Mouse (Mus musculus) natural killer cell, adult 2 months (primary cell): ENCODE data around the gene Fut1.

Experiments used
- DNase-seq, 2 experiments: peaks; one replicate each; pipeline ENCODE4 v3.0.0; 2022; ENCODE audit warnings: low spot score in 2 of 2

The Fut1 gene

DNA sequence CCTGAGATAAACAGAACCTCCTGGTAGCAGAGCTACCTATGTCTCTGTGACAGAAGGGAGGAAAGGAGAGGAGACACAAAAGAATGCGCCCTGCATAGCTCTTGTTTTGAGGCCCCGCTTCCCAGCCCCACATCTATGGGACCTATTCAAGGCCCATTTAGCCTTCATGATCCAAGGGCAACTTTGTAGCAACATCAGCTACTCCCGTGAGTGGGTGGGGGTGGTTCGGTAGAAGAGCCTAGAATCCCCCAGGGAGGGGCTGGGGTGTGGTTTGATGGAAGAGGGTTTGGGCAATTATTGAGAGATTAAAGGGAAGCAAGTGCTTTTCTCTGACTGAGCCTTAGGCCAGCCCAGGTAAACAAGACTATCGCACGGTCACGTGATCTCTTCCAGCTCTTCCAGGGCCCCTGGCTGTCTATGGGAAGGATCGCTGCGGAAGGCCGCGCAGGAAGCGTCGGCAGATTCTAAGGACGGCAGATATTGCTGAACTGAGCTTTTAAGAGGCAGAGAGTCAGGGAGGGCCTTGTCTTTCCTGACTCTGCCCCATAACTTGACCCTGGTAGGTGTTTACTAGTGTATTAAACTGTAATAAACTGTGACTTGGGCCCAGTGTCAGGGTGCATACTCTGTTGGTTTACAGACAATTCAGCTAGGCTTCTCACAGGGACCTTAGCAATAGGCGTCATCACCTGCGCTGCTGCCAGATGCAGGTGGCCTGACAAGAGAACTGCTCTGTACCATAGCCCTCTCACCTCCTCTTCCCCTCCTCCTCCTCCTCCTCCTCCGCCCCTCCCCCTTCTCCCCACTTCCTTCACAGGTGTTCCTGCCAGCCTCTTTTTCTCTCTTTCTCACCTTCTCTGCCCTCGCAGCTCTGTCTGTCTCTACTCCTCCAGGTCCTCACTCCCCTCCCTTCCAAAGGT, 17.9 kb upstream of the Fut1 start:
- no peak for DNase-seq

DNA sequence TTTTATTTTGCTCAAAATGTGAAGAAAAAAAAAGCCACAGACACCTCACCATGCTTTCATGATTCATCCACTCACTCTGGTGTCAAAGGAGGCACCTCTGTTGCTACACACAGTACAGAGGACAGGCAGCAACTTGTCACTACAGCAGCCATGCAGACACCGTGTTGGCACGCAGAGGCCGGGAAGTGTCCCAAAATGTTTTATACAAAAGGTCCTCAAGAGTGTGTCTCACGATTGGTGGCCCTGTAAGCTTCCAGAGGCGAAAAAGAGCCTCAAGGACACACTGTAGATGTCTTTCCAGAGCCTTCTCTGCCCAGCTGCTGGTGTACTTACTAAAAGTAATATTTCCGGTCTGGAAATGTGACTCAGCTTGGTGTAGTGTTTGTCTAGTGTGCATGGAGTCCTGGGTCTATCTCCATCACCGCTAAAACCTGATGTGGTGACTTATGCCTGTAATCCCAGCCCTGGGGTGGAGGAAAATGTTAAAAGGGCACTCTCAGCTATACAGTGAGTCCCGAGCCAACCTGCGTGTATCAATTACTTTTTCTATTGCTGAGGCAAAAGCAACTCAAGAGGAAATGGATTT, 11.3 kb upstream of the Fut1 start:
- DNase-seq = no peak

- no peak for DNase-seq
Observed at GRCm38 (mm10) chr7:45609511-45609910, 7.6 kb upstream of the Fut1 start.

DNA sequence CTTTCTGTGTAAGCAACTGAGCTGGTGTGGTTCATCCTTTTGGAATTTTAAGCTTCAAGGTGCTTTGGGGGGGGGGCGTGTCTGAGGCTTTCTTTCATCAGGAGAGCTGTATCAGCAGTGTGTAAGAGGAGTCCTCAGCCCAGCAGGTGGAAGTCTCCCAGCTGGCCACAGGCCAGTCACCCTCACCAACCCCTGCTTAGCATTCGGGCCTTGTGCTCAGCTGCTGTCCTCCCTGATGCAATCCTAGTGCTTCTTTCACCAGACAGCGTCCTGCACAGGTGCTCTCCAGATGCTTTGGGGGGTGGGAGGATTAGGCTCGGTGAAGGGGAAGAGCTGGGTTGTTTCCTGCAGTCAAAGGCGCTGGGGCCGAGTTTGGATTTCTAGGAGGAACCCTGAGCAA, 812 bp upstream of the Fut1 start:
- no peak for DNase-seq

DNA sequence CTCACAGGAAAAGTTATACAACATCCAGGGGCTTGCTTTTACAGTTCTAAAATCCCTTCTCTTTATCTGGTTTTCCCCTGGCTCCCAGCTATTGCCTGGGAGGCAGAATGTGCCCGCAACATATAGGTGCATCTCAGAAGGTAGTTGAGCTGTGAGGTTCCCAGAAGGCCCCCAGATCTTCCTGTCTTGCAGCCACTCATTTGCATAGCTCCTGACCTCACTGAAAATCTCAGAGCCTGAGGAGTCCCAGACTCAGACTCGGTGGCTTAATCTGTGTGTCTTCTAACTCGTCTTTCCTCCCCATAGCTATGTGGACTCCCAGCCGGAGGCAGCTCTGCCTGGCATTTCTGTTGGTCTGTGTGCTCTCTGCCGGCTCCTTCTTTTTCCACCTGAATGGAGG, 1.2 kb downstream of the Fut1 start:
- DNase-seq = no peak

DNA sequence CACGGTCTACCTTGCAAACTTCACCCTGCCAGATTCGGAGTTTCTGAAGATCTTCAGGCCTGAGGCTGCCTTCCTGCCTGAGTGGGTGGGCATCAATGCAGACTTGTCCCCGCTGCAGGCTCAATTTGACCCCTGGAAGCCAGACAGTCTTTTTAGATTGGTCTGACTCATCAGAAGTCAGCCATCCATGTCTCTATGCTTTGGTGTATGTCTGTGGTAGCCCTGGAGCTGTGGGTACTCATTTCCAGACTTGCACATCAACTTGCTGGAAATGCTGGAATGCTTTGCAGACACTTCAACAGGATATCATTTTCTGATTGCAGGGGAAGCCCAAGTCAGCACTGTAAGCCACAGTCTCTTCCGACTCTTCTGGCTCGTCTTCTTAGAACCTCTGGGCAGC, 2.5 kb downstream of the Fut1 start:
- no peak for DNase-seq

DNA sequence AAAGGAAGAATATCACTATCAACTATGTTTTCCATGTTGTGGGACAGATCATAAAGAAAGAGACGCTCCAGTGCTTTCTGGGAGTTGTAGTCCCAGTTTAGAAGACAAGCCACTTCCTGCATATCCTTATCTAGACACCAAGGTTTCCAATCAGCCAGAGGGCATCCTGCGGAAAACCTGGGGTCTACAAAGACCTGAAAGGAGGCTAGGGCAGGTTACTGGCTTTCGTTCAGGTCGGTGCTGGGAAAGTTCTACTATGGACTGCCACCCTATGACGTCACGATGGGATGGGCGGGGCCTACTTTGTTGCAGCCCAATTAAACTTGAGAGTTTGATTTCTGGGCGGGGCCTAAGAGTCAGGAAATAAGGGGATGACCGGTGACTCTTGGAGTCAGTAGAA, 4.4 kb downstream of the Fut1 start, which contains the start of gene Izumo1:
TSS of gene Izumo1 (plus strand) at position 369 of the 400 bp plus-strand sequence.
- peak in 1 of 2 experiments; percentile 22 for DNase-seq

DNA sequence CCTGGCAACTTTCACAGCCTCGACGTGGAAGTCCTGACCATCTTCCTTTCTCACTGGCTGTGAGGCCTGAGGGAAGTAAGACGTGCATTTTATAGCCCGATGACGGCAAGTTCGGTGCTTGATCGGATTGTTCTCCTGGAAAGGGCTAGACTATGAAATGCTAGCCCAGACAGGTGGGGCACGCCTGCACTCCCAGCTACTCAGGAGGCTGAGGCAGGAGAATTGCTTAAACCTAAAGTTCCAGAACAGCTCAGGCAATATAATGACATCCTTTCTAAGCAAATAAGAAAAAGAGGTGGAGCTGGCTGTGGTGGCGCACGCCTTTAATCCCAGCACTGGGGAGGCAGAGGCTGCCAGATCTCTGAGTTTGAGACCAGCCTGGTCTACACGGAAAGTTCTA, 6.4 kb downstream of the Fut1 start:
- DNase-seq = no peak

DNA sequence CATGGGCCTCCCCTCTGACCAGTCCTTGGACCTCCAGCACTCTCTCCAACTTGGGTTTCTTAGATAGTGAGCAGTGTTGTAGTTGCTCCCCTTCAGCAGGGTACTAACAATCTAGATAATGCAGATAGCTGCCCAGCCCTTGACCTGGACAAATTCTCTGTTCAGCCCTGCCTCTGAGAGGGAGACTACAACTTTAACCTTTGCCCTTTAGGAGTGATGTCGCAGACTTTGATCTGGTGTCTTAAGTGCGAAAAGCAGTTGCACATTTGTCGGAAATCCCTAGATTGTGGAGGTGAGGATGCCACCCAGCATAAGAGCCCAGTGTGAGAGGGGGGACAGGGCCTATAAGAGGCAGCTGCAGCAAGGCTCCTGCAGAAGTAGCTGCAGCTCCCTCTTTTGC, 7.6 kb downstream of the Fut1 start:
- no peak for DNase-seq

GRCm38 (mm10) chr7:45625481-45625880, 8.4 kb downstream of the Fut1 start:
- no peak for DNase-seq

- no peak for DNase-seq
Observed at GRCm38 (mm10) chr7:45626571-45627076, 9.5 kb downstream of the Fut1 start.

GRCm38 (mm10) chr7:45627261-45627660, 10.2 kb downstream of the Fut1 start, which contains the start of gene Rasip1:
Gene Rasip1 (plus strand): TSS chr7:45627488.
- DNase-seq = no peak

DNA sequence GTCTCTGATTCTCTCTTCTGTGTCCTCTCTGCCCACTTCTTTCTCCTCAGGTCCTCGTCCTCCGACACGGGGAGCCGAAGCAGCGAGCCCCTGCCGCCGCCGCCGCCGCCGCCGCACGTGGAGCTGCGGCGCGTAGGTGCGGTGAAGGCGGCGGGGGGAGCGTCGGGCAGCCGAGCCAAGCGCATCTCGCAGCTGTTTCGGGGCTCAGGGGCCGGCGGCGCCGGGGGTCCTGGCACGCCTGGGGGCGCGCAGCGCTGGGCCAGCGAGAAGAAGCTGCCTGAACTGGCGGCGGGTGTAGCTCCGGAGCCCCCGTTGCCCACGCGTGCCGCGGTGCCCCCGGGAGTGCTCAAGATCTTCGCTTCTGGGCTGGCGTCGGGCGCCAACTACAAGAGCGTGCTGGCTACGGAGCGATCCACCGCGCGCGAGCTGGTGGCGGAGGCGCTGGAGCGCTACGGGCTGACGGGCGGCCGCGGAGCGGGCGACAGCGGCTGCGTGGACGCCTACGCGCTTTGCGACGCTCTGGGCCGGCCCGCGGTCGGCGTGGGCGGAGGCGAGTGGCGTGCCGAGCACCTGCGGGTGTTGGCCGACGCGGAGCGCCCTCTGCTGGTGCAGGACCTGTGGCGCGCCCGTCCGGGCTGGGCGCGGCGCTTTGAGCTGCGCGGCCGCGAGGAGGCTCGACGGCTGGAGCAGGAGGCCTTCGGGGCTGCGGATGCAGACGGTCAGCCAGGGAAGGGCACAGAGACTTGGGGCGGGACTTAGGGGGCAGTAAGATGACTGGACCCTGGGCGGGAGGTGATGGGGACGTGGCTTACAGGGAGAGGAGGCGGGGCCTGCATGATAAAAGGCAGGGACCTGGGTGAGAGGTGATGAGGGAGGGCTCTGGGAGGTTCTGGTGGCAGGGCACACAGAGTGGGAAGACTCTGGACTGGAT, 11.5 kb downstream of the Fut1 start:
- DNase-seq = peak; percentile 84 to 88

DNA sequence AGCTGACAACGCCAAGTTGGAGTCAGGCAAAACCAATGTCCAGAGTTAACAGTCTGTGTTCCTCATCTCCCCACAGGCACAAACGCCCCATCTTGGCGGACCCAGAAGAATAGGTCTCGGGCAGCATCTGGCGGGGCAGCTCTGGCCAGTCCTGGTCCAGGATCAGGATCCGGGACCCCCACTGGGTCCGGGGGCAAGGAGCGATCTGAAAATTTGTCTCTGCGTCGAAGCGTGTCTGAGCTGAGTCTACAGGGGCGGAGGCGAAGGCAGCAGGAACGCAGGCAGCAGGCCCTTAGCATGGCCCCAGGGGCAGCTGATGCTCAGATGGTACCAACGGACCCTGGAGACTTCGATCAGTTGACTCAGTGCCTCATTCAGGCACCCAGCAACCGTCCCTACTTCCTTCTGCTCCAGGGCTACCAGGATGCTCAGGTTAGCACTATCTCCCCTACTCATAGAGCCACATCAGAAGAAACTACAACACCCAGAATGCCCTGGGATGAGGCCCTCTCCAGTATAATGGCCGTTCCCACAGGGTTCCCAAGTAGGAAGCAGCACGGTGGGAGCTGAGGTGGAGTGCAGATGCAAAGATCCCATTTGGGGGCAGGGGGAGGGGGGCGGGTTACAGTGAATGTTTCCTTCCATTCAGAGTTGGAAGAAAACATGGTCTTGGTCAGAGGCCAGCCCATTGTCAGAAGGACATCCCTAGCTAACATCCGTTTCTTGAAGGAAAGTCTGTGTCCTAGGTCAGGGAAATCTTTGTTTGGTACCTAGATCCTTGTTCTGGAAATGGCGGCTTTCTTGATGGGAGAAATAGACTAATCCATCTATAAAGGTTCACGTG, 13.2 kb downstream of the Fut1 start:
- no peak for DNase-seq

- no peak for DNase-seq
Observed at GRCm38 (mm10) chr7:45632499-45632898, 15.4 kb downstream of the Fut1 start.

GRCm38 (mm10) chr7:45634946-45635681, 18.0 kb downstream of the Fut1 start:
- peak; percentile 37 to 62 for DNase-seq

- DNase-seq = no peak
Observed at GRCm38 (mm10) chr7:45635711-45636688, 18.9 kb downstream of the Fut1 start.

DNA sequence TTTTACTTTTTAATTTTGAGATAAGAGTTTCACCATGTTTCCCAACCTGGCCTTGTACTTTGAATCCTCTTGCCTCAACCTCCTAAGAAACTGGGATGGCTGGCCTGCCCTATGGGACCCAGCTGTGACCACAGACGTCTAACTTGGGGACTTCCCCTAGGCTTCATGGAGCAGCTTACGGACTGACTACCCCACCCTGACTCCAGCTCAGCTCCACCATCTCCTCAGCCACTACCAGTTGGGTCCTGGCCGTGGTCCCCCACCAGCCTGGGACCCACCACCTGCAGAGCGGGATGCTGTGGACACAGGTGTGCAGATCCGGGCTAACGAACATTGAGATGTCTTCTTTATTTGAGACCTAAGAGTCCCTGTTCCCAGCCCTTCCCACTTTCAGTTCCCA, 20.6 kb downstream of the Fut1 start:
- no peak for DNase-seq
